Mouse (Mus musculus) left cerebral cortex, adult 18-20 months (tissue): ENCODE results near the gene Myl4. TPM values are rescaled to one million over a fixed set of nuclear protein-coding genes. Genes with fewer than 3 reads are reported as not detected.
"Not testable (repeated sequence)": the region's sequence is repeated elsewhere in the genome, so short reads cannot be mapped to it uniquely, and the experiment has no call there.

Experiments
- DNase-seq, 2 experiments: peaks; one replicate each; pipeline ENCODE4 v3.0.0; 2021 to 2022; ENCODE audit warnings: low spot score in 2 of 2, mixed read lengths in 1 of 2
- long read RNA-seq, 2 experiments: library from polyadenylated mRNA; stranded (forward); transcript quantifications; one replicate each; pipeline ENCODE4 v2.0.0; 2021
- total RNA-seq, 2 experiments: library from RNA; stranded (reverse); gene quantifications; 2 replicates each; pipeline ENCODE4 v1.2.3; 2021

Myl4 gene
- 10 to 100 TPM; 16.6 to 17.8 TPM for total RNA-seq
- long read RNA-seq, experiment 1, transcript Myl4-202 (7 exons, 900 nt): major isoform, 5 of 16 reads
- long read RNA-seq, experiment 1, partial matches to known transcripts: 5 of 16 reads
- long read RNA-seq, experiment 1, other reads (novel, unspliced or antisense): 2 of 16 reads
- long read RNA-seq, experiment 2, partial matches to known transcripts: 3 of 7 reads
- long read RNA-seq, experiment 2, other reads (novel, unspliced or antisense): 3 of 7 reads

- DNase-seq: peak; percentile 100
Observed at GRCm38 (mm10) chr11:104550406-104550974, at the start of gene Myl4, which contains the start of gene Cdc27. TSS of gene Myl4 (plus strand) at chr11:104550663. TSS of gene Cdc27 (minus strand) at chr11:104550620.

DNA sequence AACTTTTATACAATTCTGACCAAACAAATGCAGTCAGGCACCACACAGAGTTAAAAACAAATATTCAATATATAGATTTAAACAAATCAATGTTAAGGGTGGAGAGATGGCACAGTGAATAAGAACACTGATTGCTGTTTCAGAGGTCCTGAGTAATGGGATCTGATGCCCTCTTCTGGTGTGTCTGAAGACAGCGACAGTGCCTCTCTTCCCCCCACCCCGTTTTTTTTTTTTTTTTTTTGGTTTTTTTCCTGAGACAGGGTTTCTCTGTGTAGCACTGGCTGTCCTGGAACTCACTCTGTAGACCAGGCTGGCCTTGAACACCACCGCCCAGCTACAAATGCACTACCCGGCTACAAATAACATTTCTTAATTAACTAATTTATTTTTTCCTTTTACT, 42.0 kb upstream of the Myl4 start:
- no peak for DNase-seq

DNA sequence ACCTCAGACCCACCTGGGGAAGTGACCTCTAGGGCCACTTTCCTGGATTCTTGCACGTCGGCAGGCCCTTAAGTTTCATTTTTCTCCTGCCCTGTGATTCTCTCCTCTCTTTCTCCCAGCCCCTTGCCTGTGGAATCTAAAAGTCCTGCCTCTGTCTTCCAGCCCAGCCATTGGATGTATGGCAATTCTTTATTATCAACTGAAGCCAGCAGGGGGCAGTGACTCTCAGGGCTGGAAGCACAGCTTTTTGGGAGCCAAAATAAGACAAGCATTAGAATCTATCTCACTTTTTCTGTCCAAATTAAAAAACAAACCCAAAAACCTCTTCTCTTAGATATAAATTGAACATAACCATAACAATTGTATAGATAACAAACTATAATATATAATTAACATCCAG, 39.9 kb upstream of the Myl4 start:
- peak; percentile 25 to 39 for DNase-seq

DNA sequence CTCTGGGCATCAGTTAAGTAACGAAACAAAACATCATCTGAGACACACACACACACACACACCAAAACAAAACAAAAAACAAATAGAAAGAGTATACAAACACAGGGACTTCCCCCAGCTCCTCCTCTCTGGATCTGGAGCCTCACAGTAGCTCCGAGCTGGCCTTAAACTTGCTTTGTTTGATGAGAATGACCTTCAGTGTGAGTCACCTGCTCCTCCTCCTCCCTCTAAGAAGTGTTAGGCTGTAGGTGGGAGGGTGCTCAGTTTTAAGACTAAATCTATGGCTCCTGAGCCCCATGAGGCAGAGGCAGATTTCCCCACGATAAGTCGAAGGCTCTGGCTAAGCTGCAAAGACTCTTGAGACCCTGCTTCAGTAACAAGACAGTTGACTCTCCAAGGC, 38.0 kb upstream of the Myl4 start:
- DNase-seq: no peak

- DNase-seq: no peak
Observed at GRCm38 (mm10) chr11:104525935-104526334, 24.5 kb upstream of the Myl4 start.

GRCm38 (mm10) chr11:104536843-104537242, 13.6 kb upstream of the Myl4 start:
- DNase-seq: no peak

DNA sequence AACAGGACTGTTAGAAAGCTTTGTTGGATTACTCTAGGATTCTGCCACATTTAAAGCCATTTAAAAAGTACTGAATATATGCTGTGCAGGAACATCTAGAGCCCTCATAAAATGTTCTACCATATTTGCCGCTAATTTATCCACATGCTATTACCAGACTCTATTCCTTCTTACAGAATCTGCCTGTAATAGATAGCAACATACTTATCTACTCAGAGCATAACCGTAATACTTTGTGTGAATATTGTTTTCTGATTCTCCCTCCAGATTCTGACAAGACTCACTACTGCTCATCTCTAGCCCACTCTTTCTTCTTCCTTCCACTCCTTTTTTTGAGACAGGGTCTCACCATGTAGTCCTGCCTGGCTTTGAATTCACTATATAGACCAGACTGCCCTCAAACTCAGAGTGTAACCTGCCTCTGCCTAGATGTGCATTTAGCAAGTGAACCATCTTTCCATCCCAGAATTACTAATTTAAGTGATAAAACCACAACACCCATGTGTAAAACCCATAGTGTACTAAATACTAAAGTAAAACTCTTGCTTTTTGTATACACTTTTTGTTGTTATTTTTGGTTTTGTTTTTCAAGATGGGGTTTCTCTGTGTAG, 12.4 kb upstream of the Myl4 start:
- no peak for DNase-seq

DNA sequence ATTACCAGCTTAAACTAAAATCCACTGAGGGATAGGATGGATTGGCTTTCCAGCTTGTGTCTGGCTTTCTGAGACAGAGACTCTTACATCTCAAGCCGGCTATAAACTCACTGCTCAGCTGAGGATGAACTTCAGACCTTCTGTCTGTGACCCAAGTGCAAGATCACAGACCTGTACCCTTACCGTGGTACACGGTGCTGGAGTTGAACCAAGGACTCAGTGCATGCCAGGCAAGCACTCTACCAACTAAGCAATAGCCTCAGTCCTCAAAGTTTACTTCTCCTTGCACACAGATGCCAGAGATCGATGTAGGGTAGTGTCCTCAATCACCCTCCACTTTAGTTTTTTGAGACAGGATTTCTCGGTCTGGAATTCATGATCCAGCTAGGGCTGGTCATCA, 10.7 kb upstream of the Myl4 start:
- no peak for DNase-seq

DNA sequence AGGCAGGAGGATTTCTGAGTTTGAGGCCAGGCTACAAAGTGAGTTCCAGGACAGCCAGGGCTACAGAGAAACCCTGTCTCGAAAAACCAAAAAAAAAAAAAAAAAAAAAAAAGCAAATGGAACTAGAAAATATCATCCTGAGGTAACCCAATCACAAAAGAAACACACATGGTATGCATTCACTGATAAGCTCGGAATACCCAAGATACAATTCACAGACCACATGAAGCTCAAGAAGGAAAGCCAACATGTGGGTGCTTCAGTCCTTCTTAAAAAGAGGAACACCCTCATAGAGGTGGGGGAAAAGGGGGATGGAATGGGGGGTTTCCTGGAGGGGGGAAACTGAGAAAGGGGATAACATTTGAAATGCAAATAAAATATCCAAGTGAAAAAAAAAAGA, 7.1 kb upstream of the Myl4 start:
- DNase-seq: not testable (repeated sequence)

GRCm38 (mm10) chr11:104544507-104544906, 6.0 kb upstream of the Myl4 start:
- DNase-seq: no peak

DNA sequence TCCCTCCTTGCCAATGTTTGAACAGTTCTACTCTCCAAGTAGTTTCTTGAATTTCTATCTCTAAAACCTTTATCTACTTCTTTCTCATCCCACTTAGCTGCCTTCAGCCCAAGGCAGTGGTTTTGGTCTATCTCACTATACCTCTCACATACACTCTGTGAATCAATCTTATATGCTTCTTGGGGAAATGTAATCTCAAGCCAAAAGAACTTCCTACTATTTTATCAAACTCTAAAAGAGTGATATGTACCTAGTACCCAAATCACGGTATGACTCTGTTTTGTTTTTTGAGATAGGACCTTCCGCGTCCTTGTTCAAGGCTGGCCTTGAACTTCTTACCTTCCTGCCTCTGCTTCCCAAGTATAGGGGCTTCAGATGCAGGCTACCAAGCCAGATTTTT, 3.0 kb upstream of the Myl4 start:
- no peak for DNase-seq

GRCm38 (mm10) chr11:104549438-104550405, 741 bp upstream of the Myl4 start:
- DNase-seq: peak in 1 of 2 experiments; percentile 45

- no peak for DNase-seq
Observed at GRCm38 (mm10) chr11:104558065-104558464, 7.6 kb downstream of the Myl4 start.

- DNase-seq: no peak
Observed at GRCm38 (mm10) chr11:104558651-104559403, 8.4 kb downstream of the Myl4 start.

- DNase-seq: no peak
Observed at GRCm38 (mm10) chr11:104560971-104561370, 10.5 kb downstream of the Myl4 start.

GRCm38 (mm10) chr11:104563496-104563895, 13.0 kb downstream of the Myl4 start:
- peak in 1 of 2 experiments; percentile 42 for DNase-seq

- DNase-seq: no peak
Observed at GRCm38 (mm10) chr11:104565172-104565571, 14.7 kb downstream of the Myl4 start.

- DNase-seq: no peak
Observed at GRCm38 (mm10) chr11:104566097-104566496, 15.6 kb downstream of the Myl4 start.

DNA sequence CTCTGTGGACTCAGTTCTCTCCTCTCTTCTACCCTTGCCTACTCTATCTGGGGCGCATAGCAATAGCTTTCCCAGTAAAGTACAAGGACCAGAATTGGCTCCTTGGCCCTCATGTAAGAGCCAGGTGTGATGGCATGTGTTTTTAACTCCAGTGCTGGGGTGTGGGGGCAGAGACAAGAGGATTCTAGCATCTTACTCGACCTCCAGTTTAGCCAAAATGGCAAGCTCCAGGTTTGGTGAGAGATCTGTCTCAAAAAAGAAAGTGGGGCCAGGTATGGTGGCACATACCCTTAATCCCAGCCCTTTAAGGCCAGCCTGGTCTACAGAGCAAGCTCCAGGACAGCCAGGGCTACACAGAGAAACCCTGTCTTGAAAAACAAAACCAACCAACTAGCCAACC, 16.3 kb downstream of the Myl4 start:
- no peak for DNase-seq

DNA sequence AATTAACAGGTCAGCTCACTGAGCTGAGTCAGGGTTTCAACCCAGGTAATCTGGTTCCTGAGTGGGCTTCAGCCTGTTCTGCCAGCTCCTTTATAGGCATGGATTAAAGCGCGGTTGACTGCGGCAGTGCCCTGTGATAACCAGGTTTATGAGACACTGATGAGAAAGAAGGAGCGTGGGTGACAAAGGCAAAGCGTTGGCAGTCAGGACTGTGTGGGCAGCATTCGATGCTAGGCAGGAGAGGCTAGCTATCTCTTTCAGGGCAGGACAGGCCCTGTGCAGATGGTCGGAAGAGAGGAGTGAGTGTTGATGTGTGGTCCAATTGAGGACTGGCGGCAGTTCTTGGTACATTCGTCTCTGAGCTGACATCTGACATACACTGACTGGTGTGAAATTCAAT, 17.3 kb downstream of the Myl4 start:
- DNase-seq: peak in 1 of 2 experiments; percentile 42

- DNase-seq: no peak
Observed at GRCm38 (mm10) chr11:104568326-104568725, 17.9 kb downstream of the Myl4 start.
